Mouse (Mus musculus) stomach, postnatal 0 days (tissue): Measurements from ENCODE around the gene Sigmar1.
A peak's percentile ranks its signal among the peaks of the same experiment; 100 is the strongest.

ENCODE experiments used
- CTCF ChIP-seq: IDR thresholded peaks from 2 replicates; pipeline ENCODE4 v1.5.1; 2016; ENCODE audit warnings: antibody characterized with exemption, low read depth, mild to moderate bottlenecking, moderate library complexity
- EP300 ChIP-seq: optimal IDR thresholded peaks from 2 replicates; pipeline ENCODE3; 2016; ENCODE audit warnings: antibody characterized with exemption

- TF ChIP-seq EP300 (no peak), CTCF (peak; percentile 74)
Measured at GRCm38 (mm10) chr4:41715596-41715995, 40.4 kb downstream of the Sigmar1 start.
